Mouse (Mus musculus): ENCODE data around the gene Cdip1. TPM values are rescaled to one million over a fixed set of nuclear protein-coding genes. Genes with fewer than 3 reads are reported as not detected.

Cdip1 gene
- total and polyA plus RNA-seq, 2 experiments from 2014 or later = 135 to 147 TPM

DNA sequence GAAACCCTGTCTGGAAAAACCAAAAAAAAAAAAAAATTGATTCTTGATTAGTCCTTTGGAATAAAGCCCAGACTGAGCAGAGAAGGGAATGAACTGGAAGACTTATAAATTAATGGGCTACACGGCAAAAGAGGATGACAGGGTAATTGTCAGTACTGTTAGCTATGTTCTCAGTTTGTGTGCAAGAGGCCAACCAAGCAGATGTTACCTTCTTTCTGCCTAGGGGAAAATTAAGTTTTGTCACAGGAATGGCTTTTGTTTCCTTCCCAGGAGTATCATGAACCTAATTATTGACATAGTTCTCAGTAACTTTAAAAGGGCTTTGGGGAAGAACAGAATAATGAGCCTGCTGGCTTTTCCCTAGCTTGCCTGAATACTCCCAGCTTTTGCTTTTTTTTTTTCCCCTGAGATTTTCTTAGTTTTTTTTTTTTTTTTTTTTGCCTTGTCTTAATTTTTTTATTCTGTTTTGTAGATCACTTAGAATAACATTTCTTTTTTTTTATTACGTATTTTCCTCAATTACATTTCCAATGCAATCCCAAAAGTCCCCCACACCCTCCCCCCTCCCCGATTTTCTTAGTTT is 59.2 kb downstream of the Cdip1 start:
- H3K9me3 ChIP-seq (ENCODE audit: low read length) = no peaks in the 10 kb centered on the region
- no peaks in the 10 kb centered on the region for H3K36me3 ChIP-seq (ENCODE audit: insufficient read depth, low read length)
- 57% methylated on average over 3 of the region's 3 CpGs for WGBS
- no peak for TF ChIP-seq CTCF (IDR thresholded peaks at IDR 0.05; ENCODE audit: low read depth)
- H3K4me1 ChIP-seq (ENCODE audit: insufficient read depth, low read length) = no peaks in the 10 kb centered on the region
- no peak for ATAC-seq
- DNase-seq (ENCODE audit: low spot score) = no peak
- H3K4me2 ChIP-seq (ENCODE audit: low read depth, low read length) = no peak overlapping the region
- no peaks in the 10 kb centered on the region for H3K27me3 ChIP-seq (ENCODE audit: insufficient read depth, low read length)
- H3K4me3 ChIP-seq (ENCODE audit: low read length) = no peak overlapping the region
- H3K27ac ChIP-seq = no peak overlapping the region
- no peak overlapping the region for H3K9ac ChIP-seq (replicated peaks; ENCODE audit: low read length)

DNA sequence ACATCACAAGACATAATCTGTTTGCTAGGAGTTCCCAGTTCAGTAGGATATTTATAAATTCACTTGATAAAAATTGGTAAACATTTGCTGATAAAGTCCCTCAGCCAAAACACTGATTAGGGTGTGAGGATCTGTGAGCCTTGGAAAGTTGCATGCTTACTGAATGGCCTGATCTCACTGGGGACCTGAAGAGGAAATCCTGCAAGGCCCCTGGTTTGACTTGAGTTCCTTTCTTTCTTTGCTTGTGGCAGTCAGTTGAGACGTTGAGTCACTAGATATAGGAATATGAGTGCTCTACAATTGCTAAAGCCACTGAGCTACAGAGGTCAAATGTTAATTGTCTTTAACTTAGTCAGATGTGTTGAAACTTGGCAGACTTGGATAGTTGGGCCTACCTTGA is 62.1 kb downstream of the Cdip1 start:
- 71% methylated on average over 1 of the region's 1 CpGs for WGBS
- no peaks in the 10 kb centered on the region for H3K36me3 ChIP-seq (ENCODE audit: insufficient read depth, low read length)
- no peak for ATAC-seq
- no peak for TF ChIP-seq CTCF (IDR thresholded peaks at IDR 0.05; ENCODE audit: low read depth)
- H3K9ac ChIP-seq (replicated peaks; ENCODE audit: low read length) = no peak overlapping the region
- no peak overlapping the region for H3K27ac ChIP-seq
- no peaks in the 10 kb centered on the region for H3K27me3 ChIP-seq (ENCODE audit: insufficient read depth, low read length)
- no peaks in the 10 kb centered on the region for H3K9me3 ChIP-seq (ENCODE audit: low read length)
- H3K4me1 ChIP-seq (ENCODE audit: insufficient read depth, low read length) = no peaks in the 10 kb centered on the region
- DNase-seq (ENCODE audit: low spot score) = no peak
- no peak overlapping the region for H3K4me2 ChIP-seq (ENCODE audit: low read depth, low read length)
- no peak overlapping the region for H3K4me3 ChIP-seq (ENCODE audit: low read length)

DNA sequence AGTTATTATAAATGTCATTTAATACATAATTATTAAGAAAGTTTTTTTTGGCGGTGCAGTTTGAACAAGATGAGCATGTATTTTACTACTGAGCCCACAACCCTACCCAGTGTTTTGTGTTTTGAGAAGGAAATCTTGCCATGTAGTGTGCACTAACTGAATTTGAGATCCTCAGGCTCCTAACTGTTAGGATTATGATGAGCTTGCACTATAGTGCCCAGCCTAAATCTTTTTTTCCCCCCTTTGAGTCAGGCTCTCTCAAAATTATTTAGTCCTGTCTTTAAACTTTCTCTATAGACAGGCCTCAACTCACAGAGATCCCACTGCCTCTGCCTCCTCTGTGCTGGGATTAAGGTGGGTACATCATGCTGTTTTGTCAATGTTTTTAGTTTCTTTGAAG is 62.6 kb downstream of the Cdip1 start:
- Histone ChIP-seq H3K36me3 (ENCODE audit: insufficient read depth, low read length) (no peaks in the 10 kb centered on the region), H3K4me2 (ENCODE audit: low read depth, low read length) (peak overlapping the region; percentile 87), H3K9me3 (ENCODE audit: low read length) (no peaks in the 10 kb centered on the region), H3K4me1 (ENCODE audit: insufficient read depth, low read length) (no peaks in the 10 kb centered on the region), H3K27me3 (ENCODE audit: insufficient read depth, low read length) (no peaks in the 10 kb centered on the region), H3K27ac (no peak overlapping the region), H3K4me3 (ENCODE audit: low read length) (no peak overlapping the region; the same call in 1 of the 2 replicates), H3K9ac (replicated peaks; ENCODE audit: low read length) (no peak overlapping the region)
- ATAC-seq = no peak
- WGBS = 95% methylated on average over 1 of the region's 1 CpGs
- no peak for TF ChIP-seq CTCF (IDR thresholded peaks at IDR 0.05; ENCODE audit: low read depth)
- DNase-seq (ENCODE audit: low spot score) = no peak

- ATAC-seq (no peak; the same call in 1 of the 2 replicates), DNase-seq (ENCODE audit: low spot score) (no peak)
- Histone ChIP-seq H3K9me3 (ENCODE audit: low read length) (no peaks in the 10 kb centered on the region), H3K27me3 (ENCODE audit: insufficient read depth, low read length) (no peaks in the 10 kb centered on the region), H3K36me3 (ENCODE audit: insufficient read depth, low read length) (no peaks in the 10 kb centered on the region), H3K4me2 (ENCODE audit: low read depth, low read length) (peak overlapping the region; percentile 87), H3K4me1 (ENCODE audit: insufficient read depth, low read length) (no peaks in the 10 kb centered on the region), H3K27ac (peak overlapping the region; percentile 74), H3K4me3 (ENCODE audit: low read length) (peak overlapping the region; percentile 91), H3K9ac (replicated peaks; ENCODE audit: low read length) (peak overlapping the region; percentile 88)
- no peak for TF ChIP-seq CTCF (IDR thresholded peaks at IDR 0.05; ENCODE audit: low read depth)
- under 1% methylated on average over 39 of the region's 40 CpGs for WGBS
These were observed 63.5 kb downstream of the Cdip1 start for GRCm38 (mm10) chr16:4726528-4727128.

DNA sequence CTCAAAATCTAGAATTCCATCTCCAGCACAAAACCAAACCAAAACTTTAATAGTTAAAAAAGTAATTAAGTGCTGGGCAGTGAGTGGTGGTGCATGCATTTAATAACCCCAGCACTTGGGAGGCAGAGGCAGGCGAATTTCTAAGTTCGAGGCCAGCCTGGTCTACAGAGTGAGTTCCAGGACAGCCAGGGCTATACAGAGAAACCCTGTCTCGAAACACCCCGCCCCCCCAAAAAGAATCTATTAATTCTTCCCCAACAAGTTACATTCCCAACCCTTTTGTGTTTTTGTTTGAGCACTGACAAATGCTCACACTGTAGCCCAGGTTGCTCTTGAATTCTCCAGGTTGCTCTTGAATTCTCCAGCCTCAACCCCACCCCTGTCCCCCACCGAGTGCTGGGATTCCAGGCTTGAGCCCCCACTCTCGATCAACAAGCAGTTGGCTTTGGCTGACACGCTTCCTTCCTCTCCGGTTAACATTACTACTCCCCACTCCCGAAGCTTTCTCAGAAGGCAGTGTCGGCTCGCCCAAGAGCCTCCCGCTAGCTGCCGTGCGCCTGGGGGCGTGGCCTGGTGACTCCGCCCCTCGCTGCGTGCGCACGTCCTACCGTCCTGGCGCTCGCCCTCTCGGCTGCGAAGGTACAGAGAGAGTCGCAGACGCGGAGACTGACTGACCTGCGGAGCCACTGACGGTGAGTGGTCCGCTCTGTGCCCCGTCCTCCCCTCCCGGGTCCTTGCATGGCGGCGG is 64.1 kb downstream of the Cdip1 start, which contains the start of gene Hmox2:
Gene Hmox2 (plus strand): TSS at position 582 of the 748 bp plus-strand sequence.
- H3K9me3 ChIP-seq (ENCODE audit: low read length) = no peaks in the 10 kb centered on the region
- peak within 1 kb of the TSS; percentile 91 for H3K4me3 ChIP-seq (ENCODE audit: low read length)
- H3K9ac ChIP-seq (replicated peaks; ENCODE audit: low read length) = peak within 1 kb of the TSS; percentile 88
- 5% methylated on average over 35 of the region's 35 CpGs for WGBS
- H3K4me2 ChIP-seq (ENCODE audit: low read depth, low read length) = peak within 1 kb of the TSS; percentile 87
- ATAC-seq = peak; percentile 97
- peak within 1 kb of the TSS; percentile 74 for H3K27ac ChIP-seq
- H3K27me3 ChIP-seq (ENCODE audit: insufficient read depth, low read length) = no peaks in the 10 kb centered on the region
- no peaks in the 10 kb centered on the region for H3K4me1 ChIP-seq (ENCODE audit: insufficient read depth, low read length)
- no peak for TF ChIP-seq CTCF (IDR thresholded peaks at IDR 0.05; ENCODE audit: low read depth)
- H3K36me3 ChIP-seq (ENCODE audit: insufficient read depth, low read length) = no peaks in the 10 kb centered on the region
- peak; percentile 95 for DNase-seq (ENCODE audit: low spot score)

DNA sequence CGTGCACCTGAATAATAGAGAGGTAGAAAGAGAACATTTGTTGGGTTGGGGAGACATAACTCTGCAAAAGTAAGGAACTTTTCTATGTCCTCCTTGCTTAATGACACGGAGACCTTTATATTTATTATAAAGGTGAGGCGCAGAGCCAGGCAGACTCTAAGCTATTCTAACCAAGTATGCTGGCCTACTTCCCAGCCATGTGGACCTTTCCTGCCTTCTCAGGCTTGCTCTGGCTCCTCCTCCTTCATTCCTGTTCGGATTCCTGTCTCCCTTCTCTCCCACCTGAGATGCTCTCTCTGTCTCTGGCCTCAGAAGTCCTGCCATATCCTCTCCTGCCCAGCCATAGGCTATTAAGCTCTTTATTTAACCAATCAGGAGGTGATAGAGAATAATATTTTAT is 64.8 kb downstream of the Cdip1 start:
- WGBS = 75% methylated on average over 4 of the region's 4 CpGs
- no peak for TF ChIP-seq CTCF (IDR thresholded peaks at IDR 0.05; ENCODE audit: low read depth)

DNA sequence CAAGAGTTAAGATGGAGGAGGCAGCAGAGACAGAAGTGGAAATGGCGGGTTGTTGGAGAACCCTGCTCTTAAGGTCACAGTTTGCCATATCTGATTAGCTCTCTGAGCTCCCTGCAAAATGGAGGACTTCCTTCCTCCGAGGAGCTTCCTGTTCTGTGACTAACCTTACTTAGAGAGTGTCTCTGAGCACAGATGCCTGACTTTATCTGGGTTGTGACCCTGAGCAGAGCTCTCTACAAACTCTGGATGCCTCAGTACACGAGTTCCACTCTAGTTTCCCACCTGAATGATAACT is 67.2 kb downstream of the Cdip1 start:
- Histone ChIP-seq H3K4me2 (ENCODE audit: low read depth, low read length) (no peak overlapping the region), H3K4me3 (ENCODE audit: low read length) (no peak overlapping the region), H3K27ac (no peak overlapping the region), H3K4me1 (ENCODE audit: insufficient read depth, low read length) (no peaks in the 10 kb centered on the region), H3K9ac (replicated peaks; ENCODE audit: low read length) (no peak overlapping the region), H3K9me3 (ENCODE audit: low read length) (no peaks in the 10 kb centered on the region), H3K36me3 (ENCODE audit: insufficient read depth, low read length) (no peaks in the 10 kb centered on the region), H3K27me3 (ENCODE audit: insufficient read depth, low read length) (no peaks in the 10 kb centered on the region)
- WGBS = 76% methylated on average over 3 of the region's 3 CpGs
- DNase-seq (ENCODE audit: low spot score) (no peak), ATAC-seq (no peak)
- no peak for TF ChIP-seq CTCF (IDR thresholded peaks at IDR 0.05; ENCODE audit: low read depth)

More for the DNA sequence above, 64.8 kb downstream of the Cdip1 start:
- DNase-seq (ENCODE audit: low spot score) (no peak), ATAC-seq (no peak)
- no peaks in the 10 kb centered on the region for H3K4me1 ChIP-seq (ENCODE audit: insufficient read depth, low read length)
- H3K27ac ChIP-seq = no peak overlapping the region
- no peaks in the 10 kb centered on the region for H3K36me3 ChIP-seq (ENCODE audit: insufficient read depth, low read length)
- H3K27me3 ChIP-seq (ENCODE audit: insufficient read depth, low read length) = no peaks in the 10 kb centered on the region
- H3K9me3 ChIP-seq (ENCODE audit: low read length) = no peaks in the 10 kb centered on the region
- H3K9ac ChIP-seq (replicated peaks; ENCODE audit: low read length) = no peak overlapping the region
- no peak overlapping the region for H3K4me2 ChIP-seq (ENCODE audit: low read depth, low read length)
- H3K4me3 ChIP-seq (ENCODE audit: low read length) = no peak overlapping the region

All from hindbrain, postnatal 0 days (tissue).